Mouse (Mus musculus) cerebellum, adult 18-20 months (tissue): Measurements from ENCODE around the gene Nuak1.

Source experiments
- DNase-seq, 2 experiments: peaks; one replicate each; pipeline ENCODE4 v3.0.0; 2021

Nuak1 gene

GRCm38 (mm10) chr10:84405135-84405776 lies 35.1 kb downstream of the Nuak1 start:
- no peak for DNase-seq

- DNase-seq, result no peak
Observed at GRCm38 (mm10) chr10:84401907-84402371, 38.5 kb downstream of the Nuak1 start.

- DNase-seq, result no peak
Observed at GRCm38 (mm10) chr10:84401189-84401588, 39.2 kb downstream of the Nuak1 start.

- DNase-seq, result no peak
Observed at GRCm38 (mm10) chr10:84400037-84400681, 40.2 kb downstream of the Nuak1 start.

- DNase-seq, result peak in 1 of 2 experiments; percentile 21
Observed at GRCm38 (mm10) chr10:84397276-84397675, 43.1 kb downstream of the Nuak1 start.

GRCm38 (mm10) chr10:84395885-84396659 lies 44.3 kb downstream of the Nuak1 start:
- peak in 1 of 2 experiments; percentile 68 for DNase-seq

- DNase-seq, result peak in 1 of 2 experiments; percentile 23
Observed at GRCm38 (mm10) chr10:84395259-84395658, 45.1 kb downstream of the Nuak1 start.

- no peak for DNase-seq
Observed at GRCm38 (mm10) chr10:84393881-84394280, 46.5 kb downstream of the Nuak1 start.

GRCm38 (mm10) chr10:84393405-84393804 lies 47.0 kb downstream of the Nuak1 start:
- no peak for DNase-seq

- DNase-seq, result no peak
Observed at GRCm38 (mm10) chr10:84392723-84393081, 47.7 kb downstream of the Nuak1 start.

GRCm38 (mm10) chr10:84392027-84392722 lies 48.2 kb downstream of the Nuak1 start:
- no peak for DNase-seq

- DNase-seq, result no peak
Observed at GRCm38 (mm10) chr10:84389707-84390106, 50.7 kb downstream of the Nuak1 start.

- peak in 1 of 2 experiments; percentile 44 for DNase-seq
Observed at GRCm38 (mm10) chr10:84388357-84389141, 51.8 kb downstream of the Nuak1 start.

- DNase-seq, result peak in 1 of 2 experiments; percentile 41
Observed at GRCm38 (mm10) chr10:84387338-84387737, 53.1 kb downstream of the Nuak1 start.

GRCm38 (mm10) chr10:84386625-84387242 lies 53.7 kb downstream of the Nuak1 start:
- peak in 1 of 2 experiments; percentile 1 for DNase-seq

- no peak for DNase-seq
Observed at GRCm38 (mm10) chr10:84386214-84386613, 54.2 kb downstream of the Nuak1 start.

- DNase-seq, result peak in 1 of 2 experiments; percentile 10
Observed at GRCm38 (mm10) chr10:84384761-84385160, 55.6 kb downstream of the Nuak1 start.

GRCm38 (mm10) chr10:84382900-84383883 lies 57.2 kb downstream of the Nuak1 start:
- DNase-seq, result no peak

- DNase-seq, result peak; percentile 90 to 91
Observed at GRCm38 (mm10) chr10:84381276-84381798, 59.1 kb downstream of the Nuak1 start.

GRCm38 (mm10) chr10:84379366-84379765 lies 61.0 kb downstream of the Nuak1 start:
- DNase-seq, result peak in 1 of 2 experiments; percentile 63
